Mouse (Mus musculus) adrenal gland, adult 2 months (tissue): ENCODE results near the gene Grin2d. TPM values are rescaled to one million over a fixed set of nuclear protein-coding genes. Genes with fewer than 3 reads are reported as not detected.

Source experiments
- DNase-seq: peaks from one replicate; pipeline ENCODE4 v3.0.0; 2021
- polyA plus RNA-seq: library from polyadenylated mRNA; depleted of rRNA; stranded (reverse); fragments of >200 nt; gene quantifications from 2 replicates; pipeline ENCODE4 v1.2.3, GENCODE M21; 2012
- total RNA-seq, 2 experiments: library from RNA; stranded (reverse); gene quantifications; 2 replicates each; pipeline ENCODE4 v1.2.3; 2021

Grin2d gene
- total and polyA plus RNA-seq, 3 experiments: 0.40 to 4.0 (median 0.97) TPM

DNA sequence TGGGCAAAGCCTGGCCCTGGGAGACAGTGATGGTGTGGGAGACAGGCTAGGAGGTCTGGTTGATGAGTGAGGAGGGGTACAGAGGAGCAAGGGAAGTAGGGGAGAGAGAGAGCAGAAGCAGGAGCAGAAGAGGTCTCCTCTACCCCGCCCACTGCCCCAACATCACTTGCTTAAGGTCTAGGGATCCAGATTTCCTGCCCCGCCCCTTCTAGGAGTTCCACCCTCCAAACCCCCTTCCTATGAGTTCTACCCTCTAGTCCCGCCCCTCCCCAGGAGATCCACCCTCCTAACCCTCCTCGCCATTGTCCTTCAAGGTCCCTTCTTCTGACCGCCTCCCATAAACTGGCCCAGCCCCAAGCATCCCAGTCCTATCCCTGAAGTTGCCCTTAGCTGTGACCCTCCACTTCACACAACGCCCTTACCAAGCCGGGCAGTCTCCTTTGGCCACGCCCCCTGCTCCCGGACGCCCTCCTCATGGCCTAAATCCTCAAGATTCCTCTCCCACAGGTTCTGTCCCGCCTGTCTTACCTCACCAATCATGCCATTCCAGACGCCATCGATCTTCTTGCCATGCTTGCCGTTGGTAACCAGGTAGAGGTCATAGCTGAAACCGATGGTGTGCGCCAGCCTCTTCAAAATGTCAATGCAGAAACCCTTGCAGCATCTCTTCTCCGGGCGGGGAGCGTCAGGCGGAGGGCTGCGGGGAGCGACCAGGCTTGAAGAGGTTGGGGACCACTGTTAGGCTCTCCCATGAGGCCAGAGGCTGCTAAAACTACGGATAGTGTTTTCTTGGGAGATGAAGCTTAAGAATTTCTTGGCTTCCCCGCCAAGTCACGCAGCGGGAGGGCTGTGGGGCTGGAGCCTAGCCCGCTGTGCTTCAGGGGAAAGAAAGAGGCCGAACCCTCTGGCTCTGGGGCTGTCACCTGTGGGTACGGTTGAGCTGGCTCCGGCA lies 21.0 kb downstream of the Grin2d start:
- no peak for DNase-seq

DNA sequence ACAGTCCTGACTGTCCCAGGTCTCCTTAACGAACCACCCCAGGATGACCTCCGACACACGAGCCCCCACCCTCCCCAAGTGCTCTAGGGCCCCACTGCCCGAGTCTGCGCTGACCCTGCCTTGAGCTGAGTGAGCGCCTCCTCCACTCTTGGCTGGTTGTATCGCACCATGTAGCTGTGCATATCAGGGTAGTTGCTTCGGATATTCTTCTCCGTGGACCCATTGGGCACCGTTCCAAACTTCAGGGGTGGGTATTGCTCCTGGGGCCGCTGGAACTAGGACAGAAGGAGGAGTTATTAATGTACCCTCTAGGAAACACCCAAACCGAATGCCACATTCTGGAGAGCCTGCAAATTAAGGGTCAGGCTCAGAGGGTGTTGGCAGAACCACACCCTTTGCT lies 25.1 kb downstream of the Grin2d start:
- DNase-seq: no peak

DNA sequence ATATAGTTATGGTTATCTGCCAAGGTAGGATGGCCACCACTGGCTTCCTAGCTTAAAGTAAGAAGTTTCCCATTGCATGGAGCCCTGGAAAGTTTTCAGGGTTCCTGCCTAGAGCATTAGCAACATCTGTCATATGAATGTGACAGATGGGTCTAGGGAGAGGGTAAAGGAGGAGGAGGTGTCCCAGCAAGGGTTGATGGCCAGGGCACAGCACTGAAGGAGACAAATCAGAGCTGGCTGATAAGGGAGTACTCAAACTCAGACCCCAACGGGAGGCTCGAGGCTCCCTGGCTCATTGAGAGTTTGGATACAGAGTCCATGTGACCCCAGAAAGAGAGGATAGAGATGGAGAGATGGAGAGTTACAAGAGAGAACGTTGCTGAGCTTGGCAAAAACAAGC lies 27.5 kb downstream of the Grin2d start:
- DNase-seq: peak; percentile 37

DNA sequence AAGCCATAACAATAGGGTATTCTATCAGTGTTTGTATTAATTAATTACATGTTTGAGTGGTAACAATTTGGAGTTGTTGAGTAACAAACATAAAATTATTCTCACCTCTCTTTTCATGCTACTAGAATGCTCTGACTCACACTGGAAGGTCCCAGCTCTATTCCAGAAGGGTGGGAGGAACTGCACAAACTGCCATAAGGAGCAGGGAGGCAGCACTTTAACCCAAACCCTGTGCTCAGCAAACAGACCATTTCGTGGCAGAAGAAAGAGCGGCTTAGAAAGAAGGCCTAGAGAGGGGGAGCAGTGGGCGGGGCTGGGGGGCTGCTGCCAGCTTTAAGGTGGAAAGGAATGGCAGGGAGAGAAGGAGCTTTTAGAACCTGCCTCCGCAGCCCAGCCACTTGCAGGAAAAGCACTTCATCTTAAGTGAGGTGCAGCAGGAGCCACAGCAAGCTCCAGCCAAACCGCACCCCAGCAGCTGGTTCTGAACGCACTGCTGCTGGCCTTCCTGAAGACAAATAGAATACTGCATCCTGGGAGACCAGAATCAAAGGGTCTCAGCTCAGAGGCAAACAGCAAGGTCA lies 29.6 kb downstream of the Grin2d start:
- DNase-seq: no peak

GRCm38 (mm10) chr7:45842950-45843744 lies 35.0 kb downstream of the Grin2d start:
- DNase-seq: no peak

GRCm38 (mm10) chr7:45833924-45834323 lies 44.3 kb downstream of the Grin2d start:
- DNase-seq: no peak

DNA sequence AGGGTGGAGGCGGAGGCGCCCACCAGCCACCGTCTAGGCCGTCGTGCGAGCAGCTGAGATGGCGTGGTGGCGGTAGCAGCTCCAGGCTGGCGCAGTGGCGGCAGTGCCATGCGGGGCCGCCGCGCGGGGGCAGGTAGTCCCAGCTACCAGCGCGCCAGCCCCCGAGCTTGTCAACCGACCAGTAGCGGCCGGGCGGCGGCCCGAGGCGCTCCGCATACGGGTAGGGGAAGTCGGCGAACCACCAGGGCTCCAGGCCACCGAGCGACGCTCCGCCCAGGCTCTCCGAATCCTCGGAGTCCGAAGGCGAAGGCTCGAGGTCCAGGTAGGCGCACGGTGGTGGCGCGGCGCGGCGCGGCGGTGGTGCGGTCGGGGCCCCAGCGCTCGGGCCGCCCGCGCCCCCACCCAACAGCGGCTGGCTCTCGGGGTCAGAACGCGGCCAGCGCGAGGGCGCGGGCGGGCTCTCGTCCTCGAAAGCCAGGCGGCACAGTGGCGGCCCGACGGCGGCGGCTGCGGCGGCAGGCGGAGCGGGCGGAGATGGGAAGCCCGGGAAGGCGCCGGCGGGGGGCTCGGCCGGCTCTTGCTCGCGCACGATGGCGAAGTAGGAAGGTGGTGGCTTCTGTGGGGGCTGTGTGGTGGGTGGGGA lies 44.9 kb downstream of the Grin2d start:
- peak; percentile 14 for DNase-seq

GRCm38 (mm10) chr7:45832428-45832827 lies 45.8 kb downstream of the Grin2d start:
- DNase-seq: no peak

DNA sequence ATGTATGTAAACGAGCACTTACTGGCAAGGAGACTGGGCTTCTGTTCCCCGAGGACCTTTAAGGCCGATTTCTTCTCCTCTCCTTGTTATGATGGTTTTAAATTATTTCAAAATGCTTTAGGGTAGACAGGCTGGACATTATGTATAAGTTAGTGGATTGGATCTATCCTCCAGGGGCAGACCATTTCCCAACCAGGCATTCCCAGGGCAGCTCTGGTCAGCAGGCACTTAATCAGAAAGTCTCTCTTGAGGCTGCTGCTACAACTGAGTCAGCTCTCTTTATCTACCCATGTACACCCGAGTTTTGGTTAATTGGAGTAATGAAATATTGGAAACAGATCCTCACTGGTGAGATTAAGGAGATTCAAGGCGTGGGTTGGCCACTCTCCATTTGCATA lies 47.1 kb downstream of the Grin2d start:
- DNase-seq: no peak

DNA sequence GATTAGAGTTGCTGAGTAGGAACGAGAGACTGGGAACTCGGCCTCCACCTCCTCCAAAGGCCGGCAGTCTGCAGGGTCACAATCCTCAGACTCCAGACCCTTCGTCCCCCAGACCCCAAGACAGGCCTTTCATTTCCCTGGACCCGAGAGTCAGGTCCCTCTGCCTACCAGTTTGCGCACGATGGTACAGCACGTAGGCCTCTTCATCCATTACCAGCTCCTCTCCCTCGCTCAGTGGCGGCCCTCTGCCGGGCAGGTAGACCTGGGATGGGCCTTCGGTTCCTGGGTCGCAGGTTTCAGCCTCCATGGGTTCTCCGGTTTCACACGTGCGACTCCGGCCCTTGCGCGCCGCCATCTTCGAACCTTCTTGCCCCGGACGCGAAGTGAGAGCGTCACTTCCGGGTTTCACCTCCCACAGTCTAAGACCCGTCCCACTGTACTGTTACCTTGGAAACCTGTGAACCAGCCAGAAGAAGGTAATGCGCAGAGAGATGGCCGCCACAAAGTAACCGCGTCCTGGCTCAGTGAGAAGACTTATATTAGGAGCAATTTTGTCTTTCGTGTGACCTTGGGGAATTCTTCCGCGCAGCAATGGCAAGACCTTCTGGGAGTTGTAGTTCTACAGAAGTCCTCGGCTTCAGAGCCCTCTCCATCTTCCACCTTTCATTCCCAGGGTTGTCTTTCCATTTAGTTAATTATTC lies 47.6 kb downstream of the Grin2d start, which contains the start of gene Grwd1:
Gene Grwd1 (minus strand): TSS at position 518 of the 701 bp plus-strand sequence.
- DNase-seq: peak; percentile 90

DNA sequence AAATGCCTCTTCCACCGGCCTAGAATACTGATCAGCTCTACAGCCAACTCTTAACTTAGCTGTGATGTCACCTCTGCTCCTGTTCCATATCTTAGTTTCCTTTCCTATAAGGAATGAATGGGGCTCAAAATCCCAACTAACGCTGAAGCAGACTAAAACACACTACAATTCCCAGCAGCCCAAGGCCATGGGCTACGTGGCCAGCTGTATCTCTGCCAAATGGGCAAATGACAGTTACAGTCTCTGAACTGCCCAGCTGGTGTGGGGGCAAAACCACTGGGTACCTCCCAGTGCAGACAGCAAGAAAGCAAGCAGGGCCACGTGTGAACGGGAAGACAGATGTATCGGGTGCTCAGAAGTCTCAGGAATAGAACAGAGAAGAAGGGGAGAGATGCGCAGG lies 51.5 kb downstream of the Grin2d start:
- no peak for DNase-seq

DNA sequence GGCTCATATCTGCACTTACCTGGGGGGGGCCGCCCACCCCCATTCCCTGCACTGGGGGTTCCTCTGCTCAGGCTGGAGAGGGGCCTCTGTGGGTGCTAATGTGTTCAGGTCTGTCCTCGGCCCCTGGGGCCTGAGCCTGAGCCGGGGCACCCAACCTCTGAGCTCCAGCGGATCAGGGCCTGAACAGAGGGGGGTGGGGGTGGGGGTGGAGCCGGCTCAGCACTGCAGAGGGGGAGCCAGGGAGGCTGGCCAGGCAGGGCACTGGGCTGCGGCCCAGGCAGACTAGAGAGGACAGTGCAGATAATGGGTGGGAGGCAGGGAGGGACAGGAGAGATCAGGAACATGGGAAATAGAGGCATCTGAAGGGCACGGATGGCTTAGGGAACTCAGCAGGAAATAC lies 53.6 kb downstream of the Grin2d start, which contains the start of gene Kcnj14:
Gene Kcnj14 (minus strand): TSS at position 185 of the 400 bp plus-strand sequence.
- no peak for DNase-seq

- DNase-seq: no peak
Measured at GRCm38 (mm10) chr7:45820913-45821312, 57.3 kb downstream of the Grin2d start.

DNA sequence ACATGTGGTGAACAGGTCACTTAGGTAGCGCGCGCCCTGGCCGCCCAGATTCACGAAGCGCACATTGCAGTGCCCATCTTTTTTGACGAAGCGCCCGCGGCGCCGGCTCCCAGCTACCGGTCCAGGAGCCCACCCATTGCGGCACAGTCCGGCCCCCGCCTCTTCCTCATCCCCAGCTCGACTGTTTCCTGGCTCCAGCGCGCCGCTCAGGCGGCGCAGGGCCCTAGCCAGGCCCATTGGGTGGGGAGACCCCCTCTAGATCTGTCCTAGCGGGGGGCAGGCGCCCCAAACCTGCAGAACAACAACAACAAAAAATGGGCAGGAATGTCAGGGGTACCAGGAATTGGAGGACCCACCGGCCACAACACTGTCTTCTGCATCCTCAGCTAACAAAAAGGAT lies 58.3 kb downstream of the Grin2d start:
- no peak for DNase-seq

DNA sequence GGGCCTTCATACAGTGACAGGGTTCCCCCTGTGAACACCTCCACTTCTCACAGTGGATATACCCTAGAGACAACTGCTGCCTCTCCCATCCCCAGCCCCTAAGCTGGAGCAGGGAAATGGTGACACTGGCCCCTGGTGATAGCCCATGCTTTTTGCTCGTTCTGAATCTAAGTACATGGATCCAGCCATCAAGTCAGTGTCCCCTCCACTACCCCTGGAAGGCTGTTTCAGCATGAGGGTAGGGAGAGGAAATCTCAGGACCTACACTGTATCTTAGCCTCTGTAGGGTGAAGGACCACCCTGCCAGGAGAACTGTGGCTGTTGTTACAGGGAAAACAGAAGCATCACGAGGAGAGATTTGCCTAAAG lies 62.2 kb downstream of the Grin2d start:
- no peak for DNase-seq

- no peak for DNase-seq
Measured at GRCm38 (mm10) chr7:45815323-45815983, 62.7 kb downstream of the Grin2d start.

DNA sequence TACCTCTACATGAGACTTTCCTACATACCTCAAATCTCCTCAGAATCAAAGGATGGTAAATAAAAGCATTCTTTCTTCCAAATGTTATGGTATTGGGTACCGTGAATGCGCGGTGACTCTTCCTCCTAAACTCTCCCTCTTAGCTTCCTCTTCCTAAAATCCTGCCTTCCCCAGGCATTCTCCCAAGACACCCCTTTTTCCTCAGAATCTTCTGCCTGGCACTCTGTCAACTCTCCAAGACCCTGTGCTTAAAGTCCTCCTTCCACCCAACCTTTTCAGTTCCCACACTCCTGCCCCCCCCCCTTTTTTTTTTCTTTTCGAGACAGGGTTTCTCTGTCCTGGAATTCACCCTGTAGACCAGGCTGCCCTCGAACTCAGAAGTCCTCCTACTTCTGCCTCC lies 63.3 kb downstream of the Grin2d start:
- no peak for DNase-seq

DNA sequence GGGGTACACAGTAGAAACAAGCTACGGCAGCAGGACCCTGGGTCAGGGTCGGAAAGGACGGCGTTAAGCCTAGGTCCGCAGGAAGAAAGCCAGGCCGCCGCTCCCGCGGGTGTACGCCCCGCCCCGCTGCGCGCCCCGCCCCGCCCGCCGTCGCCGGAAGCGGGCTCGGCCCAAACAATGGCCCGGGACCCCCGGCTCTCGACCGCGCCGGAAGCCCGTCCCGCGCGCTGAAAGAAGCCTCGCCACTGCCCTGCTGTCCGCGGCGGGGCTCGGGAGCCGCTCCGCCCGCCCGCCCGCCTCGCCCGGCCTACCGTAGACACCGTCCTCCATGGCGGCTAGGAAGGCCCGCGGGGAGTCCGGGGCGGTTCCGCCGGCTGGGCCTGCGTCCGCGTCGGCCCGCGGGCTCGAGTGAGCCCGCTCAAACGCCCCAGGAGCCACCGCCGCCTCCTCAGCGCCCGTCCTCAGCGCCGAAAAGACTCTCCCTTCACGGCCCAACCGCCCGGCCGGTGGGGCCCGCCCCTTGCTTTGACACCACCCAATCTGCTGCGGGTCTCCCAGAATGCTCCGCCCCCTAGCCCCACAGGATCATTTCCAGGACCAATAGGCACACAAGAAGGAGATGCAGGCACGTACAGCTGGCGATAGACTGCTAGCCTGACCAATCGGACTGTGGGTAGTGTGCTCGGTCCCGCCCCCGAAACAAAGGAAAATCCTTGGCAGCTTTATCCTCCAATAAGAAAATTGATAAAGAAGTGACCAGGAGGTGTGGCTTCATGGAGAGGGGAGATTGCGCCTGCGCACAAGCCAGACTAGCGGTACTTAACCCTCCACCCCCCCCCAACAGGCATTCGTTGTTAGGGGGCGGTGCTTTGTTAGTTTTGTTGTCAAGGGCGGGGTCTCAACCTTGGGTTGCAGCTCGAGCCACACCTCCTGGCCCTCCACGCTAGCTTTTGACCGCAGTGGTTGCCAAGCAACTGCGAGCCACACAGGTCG lies 64.1 kb downstream of the Grin2d start, which contains the start of gene Cyth2:
Gene Cyth2 (minus strand): TSS at position 795 of the 993 bp plus-strand sequence.
- DNase-seq: peak; percentile 99

GRCm38 (mm10) chr7:45812921-45813320 lies 65.3 kb downstream of the Grin2d start:
- DNase-seq: no peak
